Mouse (Mus musculus) cortical plate, adult 2 months (tissue): ENCODE data around the gene Cux2. TPM values are rescaled to one million over a fixed set of nuclear protein-coding genes. Genes with fewer than 3 reads are reported as not detected.

Experiments
- H3K27ac ChIP-seq: fragments of 200-500 bp; 2 replicates; pipeline ENCODE4 v1.5.1; 2012; ENCODE audit warnings: low read length, control low read depth, inconsistent platforms; ENCODE audit not compliant: insufficient read depth
- H3K4me1 ChIP-seq: fragments of 200-500 bp; 2 replicates; pipeline ENCODE4 v1.6.1; 2011; ENCODE audit warnings: low read length; ENCODE audit not compliant: control insufficient read depth, insufficient read depth
- H3K4me3 ChIP-seq: fragments of 200-500 bp; 2 replicates; pipeline ENCODE4 v1.5.1; 2011; ENCODE audit warnings: mild to moderate bottlenecking, low read length, control low read depth; ENCODE audit not compliant: insufficient read depth
- CTCF ChIP-seq: fragments of 200-500 bp; IDR thresholded peaks from 2 replicates; pipeline ENCODE4 v1.5.1; 2011; ENCODE audit warnings: mild to moderate bottlenecking, control low read depth, low read length; ENCODE audit not compliant: insufficient read depth; ENCODE audit errors: extremely low read depth
- POLR2A ChIP-seq: fragments of 200-500 bp; IDR thresholded peaks from 2 replicates; pipeline ENCODE4 v1.6.1; 2011; ENCODE audit warnings: mild to moderate bottlenecking, low read length, control low read depth; ENCODE audit not compliant: insufficient read depth; ENCODE audit errors: extremely low read depth
- polyA plus RNA-seq: library from polyadenylated mRNA; depleted of rRNA; stranded (reverse); fragments of >200 nt; gene quantifications from 2 replicates; pipeline ENCODE4 v1.2.3, GENCODE M21; 2012

Cux2 gene
- polyA plus RNA-seq, 1 experiment = 109 TPM

DNA sequence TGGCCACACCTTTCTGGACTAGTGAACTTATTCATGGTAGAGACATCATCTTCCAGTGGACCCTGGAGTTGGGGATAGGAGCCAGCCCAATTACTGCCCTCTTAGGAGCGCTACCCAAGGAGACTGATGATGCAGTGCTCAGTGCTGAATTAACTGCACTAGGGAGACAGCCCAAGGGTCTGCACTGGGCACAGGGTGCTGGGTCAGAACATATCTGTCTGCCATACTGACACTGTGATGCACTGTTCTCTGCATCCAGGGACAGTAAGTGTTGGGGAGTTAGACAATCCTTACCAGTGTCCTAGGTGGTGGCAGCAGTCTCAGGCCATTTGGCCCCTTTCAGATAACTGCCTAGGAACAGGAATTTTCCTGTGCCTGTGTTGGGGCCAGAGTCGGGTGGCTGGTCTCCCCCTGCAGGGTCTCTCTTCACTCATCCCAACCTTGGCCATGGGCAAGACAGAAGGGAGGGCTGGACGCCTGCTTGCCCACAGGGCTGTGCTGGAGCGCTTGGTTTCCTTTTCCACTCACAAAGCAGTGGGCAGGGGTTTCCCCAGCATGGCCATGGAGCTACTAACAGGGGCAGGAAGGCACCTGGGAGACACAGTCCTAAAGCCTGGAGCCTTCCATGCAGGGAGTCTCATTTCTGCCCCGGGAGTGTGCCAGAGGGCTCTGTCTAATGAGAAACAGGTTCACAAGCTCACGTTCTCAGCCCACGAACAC lies 227.0 kb downstream of the Cux2 start:
- TF ChIP-seq CTCF (no peak), POLR2A (no peak)
- H3K27ac ChIP-seq = no peak overlapping the region
- H3K4me1 ChIP-seq = peaks cover 2% of the 10 kb centered on the region
- no peak overlapping the region for H3K4me3 ChIP-seq

DNA sequence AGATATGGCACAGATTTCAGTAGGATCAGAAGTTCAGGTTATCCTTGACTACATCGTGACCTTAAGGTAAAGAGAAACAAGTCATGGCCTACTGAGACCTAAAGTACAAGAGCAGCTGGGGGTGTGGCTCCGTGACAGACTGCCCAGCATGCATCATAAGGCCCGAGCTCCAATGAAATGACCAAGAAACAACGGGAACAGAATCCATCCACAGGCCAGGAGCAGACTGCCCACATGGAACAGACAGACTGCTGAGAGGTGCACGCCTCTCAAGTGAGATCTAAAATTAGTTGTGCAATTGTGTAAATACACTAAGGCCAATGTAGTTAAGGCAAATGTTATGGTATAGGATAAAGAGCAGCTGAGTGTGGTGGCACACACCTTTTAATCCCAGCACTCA lies 228.3 kb downstream of the Cux2 start:
- no peak overlapping the region for H3K4me3 ChIP-seq
- TF ChIP-seq POLR2A = no peak
- TF ChIP-seq CTCF = no peak
- no peak overlapping the region for H3K27ac ChIP-seq
- peaks cover 2% of the 10 kb centered on the region for H3K4me1 ChIP-seq

DNA sequence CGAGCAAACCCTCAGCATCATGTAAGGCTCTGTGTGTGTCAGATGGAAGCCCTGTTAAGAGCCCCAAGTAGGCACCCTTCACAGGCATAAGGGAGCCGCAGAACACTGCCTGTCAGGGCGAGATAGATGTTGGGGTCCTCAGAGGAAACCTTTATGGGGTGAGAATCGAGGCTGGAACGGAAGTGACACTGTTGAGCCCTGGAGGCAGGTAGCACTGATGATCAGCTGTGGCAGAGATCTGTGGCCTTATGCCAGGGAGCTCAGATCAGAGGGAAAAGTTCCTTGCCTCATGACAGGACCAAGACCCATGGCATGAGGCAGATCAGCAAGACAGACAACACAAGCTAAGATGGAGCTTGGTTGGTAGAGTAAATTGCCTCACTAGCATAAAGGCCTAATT lies 228.8 kb downstream of the Cux2 start:
- Histone ChIP-seq H3K4me3 (no peak overlapping the region), H3K4me1 (peaks cover 2% of the 10 kb centered on the region), H3K27ac (no peak overlapping the region)
- TF ChIP-seq CTCF (no peak), POLR2A (no peak)

DNA sequence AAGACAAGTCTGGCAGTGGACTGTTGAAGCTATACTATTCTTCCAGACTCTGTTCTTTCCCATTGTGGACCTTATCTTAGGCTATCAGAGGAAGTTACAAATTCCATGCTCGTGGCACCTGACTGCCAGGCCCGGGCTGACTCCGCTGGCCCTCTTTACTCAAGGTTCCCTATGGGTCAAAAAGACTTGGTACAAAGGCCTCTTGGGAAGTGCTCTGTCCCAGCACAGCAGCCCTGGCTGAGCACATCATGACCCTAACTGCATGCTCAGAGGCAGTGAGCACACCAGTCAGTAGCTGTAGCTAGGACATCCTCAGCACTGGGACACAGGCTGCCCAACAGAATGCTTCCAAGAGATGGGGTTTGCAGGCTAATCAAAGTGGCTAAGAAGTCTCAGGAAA lies 229.2 kb downstream of the Cux2 start:
- Histone ChIP-seq H3K4me1 (peaks cover 2% of the 10 kb centered on the region), H3K27ac (no peak overlapping the region), H3K4me3 (no peak overlapping the region)
- TF ChIP-seq POLR2A (no peak), CTCF (no peak)

DNA sequence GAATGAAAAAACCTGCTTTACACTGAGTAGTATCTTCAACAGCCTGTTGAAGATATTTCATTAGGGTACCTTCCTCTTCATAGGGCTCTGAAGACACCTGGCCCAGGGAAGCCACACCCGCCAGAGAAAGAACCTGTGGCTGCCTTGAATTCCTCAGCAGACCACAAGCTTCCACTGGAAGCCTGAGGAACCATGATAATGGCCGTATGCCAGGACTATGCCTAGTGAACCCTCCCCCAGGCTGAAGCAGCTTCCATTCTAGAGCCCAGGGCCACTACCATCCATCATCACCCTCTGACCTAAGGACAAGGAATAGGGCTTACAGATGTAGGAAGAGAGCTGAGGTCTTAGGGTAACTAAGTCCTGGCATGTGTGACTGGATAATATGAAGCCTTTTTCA lies 229.7 kb downstream of the Cux2 start:
- H3K27ac ChIP-seq = no peak overlapping the region
- peaks cover 2% of the 10 kb centered on the region for H3K4me1 ChIP-seq
- H3K4me3 ChIP-seq = no peak overlapping the region
- TF ChIP-seq POLR2A (no peak), CTCF (no peak)

DNA sequence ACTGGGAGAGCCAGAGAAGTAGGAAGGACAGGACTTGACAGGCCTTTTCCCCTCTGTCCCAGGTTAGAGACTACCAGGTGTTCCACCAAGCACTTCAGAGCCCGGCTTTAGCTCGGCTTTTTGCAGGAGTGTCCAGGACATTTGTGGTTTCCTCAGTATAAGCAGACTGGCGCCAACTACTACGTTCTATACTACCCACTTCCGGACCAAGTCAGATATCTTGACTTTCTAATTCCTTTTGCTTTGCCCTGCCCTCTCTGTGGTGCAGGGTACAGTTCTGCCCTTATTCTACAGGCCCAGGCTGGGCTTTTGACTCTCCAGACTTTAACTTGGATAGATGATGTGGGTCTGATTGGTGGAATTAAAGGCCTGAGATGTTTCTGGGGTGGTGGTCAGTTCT lies 230.3 kb downstream of the Cux2 start:
- H3K27ac ChIP-seq = no peak overlapping the region
- TF ChIP-seq CTCF (no peak), POLR2A (no peak)
- H3K4me1 ChIP-seq = peaks cover 2% of the 10 kb centered on the region
- H3K4me3 ChIP-seq = no peak overlapping the region

DNA sequence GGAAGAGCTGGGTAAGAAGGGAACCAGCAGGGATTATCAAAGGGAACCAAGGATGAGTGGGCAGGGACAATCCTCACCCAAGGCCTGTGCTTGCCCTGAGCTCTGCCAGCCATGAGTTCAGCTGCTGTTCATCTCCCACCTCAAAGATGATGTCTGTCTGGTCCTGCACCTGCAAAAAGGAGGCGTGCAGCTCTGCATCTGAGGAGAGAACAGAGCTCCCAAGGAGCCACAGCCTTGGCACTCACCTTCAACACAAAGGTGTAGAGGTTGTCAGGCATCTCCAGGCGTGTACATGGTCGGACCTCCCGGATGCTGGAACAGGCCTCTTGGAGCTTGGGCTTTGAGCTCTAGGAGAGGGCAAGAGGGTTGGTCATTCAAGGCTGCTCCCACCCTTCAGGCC lies 231.0 kb downstream of the Cux2 start:
- TF ChIP-seq POLR2A = no peak
- no peak overlapping the region for H3K27ac ChIP-seq
- H3K4me1 ChIP-seq = peaks cover 2% of the 10 kb centered on the region
- no peak overlapping the region for H3K4me3 ChIP-seq

DNA sequence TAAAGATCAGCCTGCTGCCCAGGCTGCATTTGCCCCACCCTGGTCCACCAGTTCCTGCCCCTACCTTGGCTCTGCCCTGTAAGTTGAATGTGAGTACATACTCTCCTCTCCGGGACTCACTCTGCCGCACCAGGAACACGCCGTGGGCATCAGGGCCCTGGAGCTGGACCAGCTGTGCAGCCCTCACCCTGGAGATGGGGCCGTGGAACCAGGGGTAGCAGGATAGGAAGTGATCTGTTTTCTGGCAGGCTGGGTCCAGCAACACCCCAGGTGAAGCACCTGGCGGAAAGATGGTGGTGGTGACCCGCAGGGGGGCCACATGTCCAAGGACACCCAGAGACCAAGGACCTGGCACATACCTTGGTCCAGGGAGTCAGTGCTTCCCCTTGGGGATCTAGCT lies 231.5 kb downstream of the Cux2 start:
- TF ChIP-seq POLR2A (no peak), CTCF (no peak)
- Histone ChIP-seq H3K4me3 (no peak overlapping the region), H3K27ac (no peak overlapping the region), H3K4me1 (peaks cover 2% of the 10 kb centered on the region)

DNA sequence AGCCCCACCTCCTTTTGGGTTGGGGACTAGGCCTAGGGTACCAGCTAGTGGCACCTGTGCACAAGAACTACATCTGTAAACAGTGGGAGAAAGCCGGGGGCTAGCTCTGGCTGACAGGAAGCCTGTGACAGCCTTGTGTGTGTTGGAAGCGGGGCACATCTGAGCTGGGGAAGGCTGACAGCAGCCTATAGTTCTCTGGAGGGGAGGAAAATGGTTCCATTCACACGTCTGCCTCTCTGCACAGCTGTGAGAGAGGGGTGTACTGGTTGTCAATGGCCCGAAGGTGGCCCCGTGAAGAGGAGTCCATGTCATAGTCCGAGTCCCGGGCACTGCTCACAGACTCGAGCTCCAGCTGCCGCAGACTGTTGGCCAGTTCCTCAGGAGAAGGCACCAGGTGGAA lies 232.4 kb downstream of the Cux2 start:
- Histone ChIP-seq H3K4me1 (peaks cover 2% of the 10 kb centered on the region), H3K4me3 (no peak overlapping the region), H3K27ac (no peak overlapping the region)
- no peak for TF ChIP-seq POLR2A
- TF ChIP-seq CTCF = no peak

DNA sequence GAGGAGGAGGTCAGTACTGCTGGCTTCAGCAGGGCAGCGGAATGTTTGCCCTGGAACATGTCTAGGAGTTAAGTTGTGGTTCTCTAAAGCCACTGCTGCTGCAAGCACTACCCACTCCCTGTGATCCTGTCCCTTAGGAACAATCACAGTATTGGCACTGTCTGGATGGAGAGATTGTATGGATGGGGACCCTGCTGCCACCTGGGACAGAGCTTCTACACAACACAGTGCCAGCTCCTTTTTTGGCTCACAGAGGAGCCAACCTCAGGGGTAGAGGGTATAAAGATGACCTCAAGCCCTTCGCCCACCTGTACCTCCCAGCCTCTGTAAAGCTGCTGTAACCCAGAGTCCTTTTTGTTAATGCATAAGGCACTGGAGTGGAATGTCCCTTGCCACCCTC lies 233.3 kb downstream of the Cux2 start:
- H3K4me3 ChIP-seq = no peak overlapping the region
- H3K27ac ChIP-seq = no peak overlapping the region
- TF ChIP-seq POLR2A (no peak), CTCF (no peak)
- peaks cover 8% of the 10 kb centered on the region for H3K4me1 ChIP-seq
